Mouse (Mus musculus) kidney, embryonic 16.5 days (tissue): Measurements from ENCODE around the gene Gm13695. TPM values are rescaled to one million over a fixed set of nuclear protein-coding genes. Genes with fewer than 3 reads are reported as not detected.
"Not testable (repeated sequence)": the region's sequence is repeated elsewhere in the genome, so short reads cannot be mapped to it uniquely, and the experiment has no call there.

Experiments
- ATAC-seq: fragments of 200-750 bp; cut with Nextera tagmentation; 2 replicates; pipeline ENCODE4 v1.8.0; 2017; ENCODE audit warnings: moderate TSS enrichment; ENCODE audit not compliant: low FRiP score, low TSS enrichment
- H3K27ac ChIP-seq: fragments of 300-500 bp; sonication (generic); 2 replicates; pipeline ENCODE4 v1.5.1; 2014; ENCODE audit warnings: low read length
- H3K27me3 ChIP-seq: fragments of 300-500 bp; sonication (generic); 2 replicates; pipeline ENCODE4 v1.6.1; 2014; ENCODE audit warnings: low read length, control low read depth, mixed read lengths; ENCODE audit not compliant: insufficient read depth
- H3K36me3 ChIP-seq: fragments of 300-500 bp; sonication (generic); 2 replicates; pipeline ENCODE4 v1.6.1; 2014; ENCODE audit warnings: low read length, control low read depth, mixed read lengths; ENCODE audit not compliant: insufficient read depth
- H3K4me1 ChIP-seq: fragments of 300-500 bp; sonication (generic); 2 replicates; pipeline ENCODE4 v1.6.1; 2014; ENCODE audit warnings: low read length, control low read depth, mixed read lengths; ENCODE audit not compliant: insufficient read depth
- H3K4me2 ChIP-seq: fragments of 300-500 bp; sonication (generic); replicated peaks from 2 replicates; pipeline ENCODE4 v1.6.1; 2014; ENCODE audit warnings: low read depth, low read length
- H3K4me3 ChIP-seq: fragments of 300-500 bp; sonication (generic); 2 replicates; pipeline ENCODE4 v1.5.1; 2014; ENCODE audit warnings: mild to moderate bottlenecking, low read length
- H3K9ac ChIP-seq: fragments of 300-500 bp; sonication (generic); replicated peaks from 2 replicates; pipeline ENCODE4 v1.6.1; 2014; ENCODE audit warnings: low read length
- H3K9me3 ChIP-seq: fragments of 300-500 bp; sonication (generic); 2 replicates; pipeline ENCODE4 v1.6.1; 2016; ENCODE audit warnings: low read length, control low read depth
- WGBS: fragments of 180-500 bp; shearing (Covaris S2); extraction: QIAGEN DNeasy Blood & Tissue Kit; methylation state at CpG from one replicate; pipeline ENCODE4 v1.1.7; 2014; 5-methylcytosine and 5-hydroxymethylcytosine counted together
- polyA plus RNA-seq: library from polyadenylated mRNA; unstranded; fragments of >200 nt; fragmentation: Nextera tagmentation; extraction: Ambion mirVana; gene quantifications from 2 replicates; pipeline ENCODE4 v1.2.1, GENCODE M21; 2015

The Gm13695 gene
- polyA plus RNA-seq, 1 experiment from 2014 or later = not detected

DNA sequence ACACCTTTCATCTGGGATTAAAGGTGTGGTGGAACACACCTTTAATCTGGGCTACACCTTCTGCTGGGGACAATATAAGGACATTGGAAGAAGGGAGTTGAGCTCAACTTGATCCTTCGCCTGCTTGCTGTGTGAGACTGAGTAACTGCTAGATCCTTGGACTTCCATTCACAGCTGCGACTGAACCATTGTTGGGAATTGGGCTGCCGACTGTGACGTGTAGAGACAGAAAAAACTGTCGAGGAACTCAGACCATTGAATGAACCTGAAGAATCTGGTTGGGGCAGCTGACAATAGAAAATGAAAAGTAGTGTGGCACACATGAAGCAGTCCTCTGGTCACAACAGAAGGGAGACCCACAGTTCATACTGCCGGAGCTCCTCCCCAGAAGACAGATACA is 23.1 kb downstream of the Gm13695 start, which contains the start of gene Gm13691:
Gene Gm13691 (plus strand): TSS at position 301 of the 400 bp plus-strand sequence.
- H3K27ac ChIP-seq, H3K4me1 ChIP-seq, H3K36me3 ChIP-seq, H3K9ac ChIP-seq, ATAC-seq, H3K4me3 ChIP-seq, H3K4me2 ChIP-seq, H3K27me3 ChIP-seq, H3K9me3 ChIP-seq: not testable (repeated sequence)
- WGBS = no CpG with 5 or more reads among the region's 6 CpGs

DNA sequence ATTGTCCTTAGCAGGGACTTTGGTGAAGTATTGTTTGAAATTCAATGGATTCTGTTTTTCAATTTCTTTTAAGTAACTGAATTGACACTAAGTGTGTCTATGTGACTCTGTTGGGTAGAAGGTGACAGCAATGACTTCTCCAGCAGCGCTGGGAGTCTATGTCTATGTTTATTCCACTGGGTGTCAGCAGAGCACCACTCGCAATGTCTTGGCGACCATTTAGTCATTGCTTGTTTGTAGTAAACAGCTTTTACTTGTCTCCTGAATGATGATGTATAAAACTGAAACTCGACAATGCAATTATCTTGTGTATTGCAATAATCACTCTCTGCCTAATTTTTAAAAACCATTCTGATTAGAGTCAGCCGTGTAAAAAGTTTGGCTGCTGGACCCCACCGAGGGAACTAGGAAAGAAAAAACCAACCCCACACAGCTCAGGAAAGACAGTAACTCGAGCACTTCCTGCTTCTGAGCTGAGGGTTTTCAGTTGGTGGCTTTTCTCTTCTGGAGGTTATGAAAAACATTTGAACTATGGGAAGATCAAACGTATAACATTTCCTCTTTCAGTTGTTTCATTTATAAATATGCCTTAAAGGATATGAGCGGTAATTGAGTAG is 26.6 kb downstream of the Gm13695 start:
- H3K4me1 ChIP-seq = not testable (repeated sequence)

DNA sequence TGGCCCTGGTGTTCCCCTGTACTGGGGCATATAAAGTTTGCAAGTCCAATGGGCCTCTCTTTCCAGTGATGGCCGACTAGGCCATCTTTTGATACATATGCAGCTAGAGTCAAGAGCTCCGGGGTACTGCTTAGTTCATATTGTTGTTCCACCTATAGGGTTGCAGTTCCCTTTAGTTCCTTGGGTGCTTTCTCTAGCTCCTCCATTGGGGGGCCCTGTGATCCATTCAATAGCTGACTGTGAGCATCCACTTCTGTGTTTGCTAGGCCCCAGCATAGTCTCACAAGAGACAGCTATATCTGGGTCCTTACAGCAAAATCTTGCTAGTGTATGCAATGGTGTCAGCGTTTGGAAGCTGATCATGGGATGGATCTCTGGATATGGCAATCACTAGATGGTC is 27.4 kb downstream of the Gm13695 start:
- not testable (repeated sequence) for H3K36me3 ChIP-seq, H3K9ac ChIP-seq, H3K9me3 ChIP-seq, H3K4me1 ChIP-seq, H3K4me2 ChIP-seq, H3K27me3 ChIP-seq, ATAC-seq, H3K27ac ChIP-seq, H3K4me3 ChIP-seq
- no CpG with 5 or more reads among the region's 3 CpGs for WGBS

More for the DNA sequence above, 26.6 kb downstream of the Gm13695 start:
- peak overlapping the region; percentile 36 for H3K4me2 ChIP-seq
- H3K4me3 ChIP-seq, H3K9ac ChIP-seq, H3K9me3 ChIP-seq, H3K27me3 ChIP-seq, H3K36me3 ChIP-seq: not testable (repeated sequence)
- WGBS = 15% methylated on average over 7 of the region's 9 CpGs
- H3K27ac ChIP-seq = peak overlapping the region; percentile 50; the same call in 1 of the 2 replicates
- ATAC-seq = peak; percentile 61; the same call in 1 of the 2 replicates

DNA sequence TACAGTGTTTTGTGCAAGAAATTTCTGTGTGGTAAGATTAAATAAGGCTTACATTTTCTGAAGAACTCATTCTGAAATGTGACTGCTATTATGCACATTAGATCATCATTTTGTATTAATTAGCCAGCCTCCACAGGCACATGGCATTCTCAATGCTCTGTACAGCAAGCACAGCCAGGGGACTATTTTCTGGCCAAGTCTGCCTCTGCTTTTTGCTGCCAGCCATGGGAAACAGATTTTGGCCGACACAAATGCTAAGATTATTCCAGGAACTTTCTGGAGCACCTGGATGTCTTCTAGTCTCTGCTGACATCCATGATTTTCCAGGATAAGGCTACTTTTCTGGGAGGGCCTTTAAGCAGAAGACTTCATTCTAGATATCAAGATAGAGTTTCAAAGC is 41.8 kb downstream of the Gm13695 start:
- 61% methylated on average over 1 of the region's 1 CpGs for WGBS
- Histone ChIP-seq H3K4me2 (no peak overlapping the region), H3K4me3 (no peak overlapping the region), H3K9me3 (no peaks in the 10 kb centered on the region), H3K4me1 (no peaks in the 10 kb centered on the region), H3K27me3 (no peaks in the 10 kb centered on the region), H3K36me3 (no peaks in the 10 kb centered on the region), H3K9ac (no peak overlapping the region), H3K27ac (no peak overlapping the region)
- no peak for ATAC-seq

DNA sequence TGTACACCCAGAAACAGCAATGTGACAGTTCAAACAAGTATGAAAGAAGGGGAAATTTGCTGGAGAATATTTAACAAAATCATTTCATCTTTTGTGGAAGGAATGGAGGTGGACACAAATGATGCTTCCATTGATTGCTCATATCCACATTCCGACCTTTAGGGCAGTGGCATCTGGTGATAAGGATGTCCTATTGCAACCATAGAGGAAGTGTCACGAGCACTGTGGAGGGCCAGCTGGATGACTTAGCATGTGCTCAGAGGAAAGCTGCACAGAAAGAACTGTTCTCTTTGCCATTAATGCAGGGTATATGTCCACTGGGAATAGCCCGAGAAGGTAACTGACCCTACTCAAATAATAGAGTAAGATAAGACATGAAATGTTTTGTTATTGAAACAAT is 42.7 kb downstream of the Gm13695 start:
- Histone ChIP-seq H3K9me3 (no peaks in the 10 kb centered on the region), H3K27ac (no peak overlapping the region), H3K36me3 (no peaks in the 10 kb centered on the region), H3K4me2 (no peak overlapping the region), H3K4me3 (no peak overlapping the region), H3K9ac (no peak overlapping the region), H3K27me3 (no peaks in the 10 kb centered on the region), H3K4me1 (no peaks in the 10 kb centered on the region)
- WGBS = 63% methylated on average over 3 of the region's 3 CpGs
- ATAC-seq = no peak

DNA sequence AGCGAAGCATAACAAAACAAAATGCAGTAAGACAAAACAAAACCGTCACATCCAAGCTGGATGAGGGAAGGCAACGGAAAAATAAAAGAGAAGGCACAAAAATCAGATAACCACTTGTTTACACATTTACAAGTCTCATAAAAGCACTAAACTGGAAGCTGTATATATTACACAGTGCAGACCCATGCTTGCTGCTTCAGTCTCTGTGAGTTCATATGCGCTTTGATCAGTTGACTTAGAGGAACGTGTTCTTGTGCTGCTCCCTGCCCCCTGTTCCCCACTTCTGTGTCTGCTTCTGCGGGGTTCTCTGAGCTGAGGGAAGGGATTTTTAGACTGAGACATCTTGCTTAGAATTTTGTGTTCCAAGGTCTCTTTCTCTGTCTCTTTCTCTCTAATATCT is 47.5 kb downstream of the Gm13695 start:
- Histone ChIP-seq H3K4me2 (no peak overlapping the region), H3K4me1 (0 out of 2 replicates have a peak, but pooled peaks cover 5% of the 10 kb centered on the region), H3K9me3 (no peaks in the 10 kb centered on the region), H3K36me3 (no peaks in the 10 kb centered on the region), H3K9ac (no peak overlapping the region), H3K27ac (no peak overlapping the region), H3K27me3 (no peaks in the 10 kb centered on the region), H3K4me3 (no peak overlapping the region)
- no peak for ATAC-seq
- 69% methylated on average over 6 of the region's 6 CpGs for WGBS

DNA sequence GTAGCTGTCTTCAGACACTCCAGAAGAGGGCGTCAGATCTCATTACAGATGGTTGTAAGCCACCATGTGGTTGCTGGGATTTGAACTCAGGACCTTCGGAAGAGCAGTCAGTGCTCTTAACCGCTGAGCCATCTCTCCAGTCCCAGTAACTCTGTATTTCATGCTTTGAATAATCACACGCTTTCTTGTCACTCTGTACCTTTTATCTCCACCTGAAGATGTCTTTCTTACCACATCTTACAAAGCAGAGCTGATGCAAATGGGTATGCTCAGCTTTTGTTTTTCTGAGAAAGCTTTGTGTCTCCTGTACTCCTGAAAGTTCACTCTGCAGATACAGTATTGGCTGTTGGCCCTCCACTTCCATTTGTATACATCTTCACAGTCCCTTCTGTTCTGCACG is 49.2 kb downstream of the Gm13695 start:
- 81% methylated on average over 5 of the region's 5 CpGs for WGBS
- H3K4me3 ChIP-seq, H3K4me2 ChIP-seq, H3K9ac ChIP-seq, H3K27me3 ChIP-seq, H3K36me3 ChIP-seq, H3K9me3 ChIP-seq, H3K27ac ChIP-seq, H3K4me1 ChIP-seq, ATAC-seq: not testable (repeated sequence)

DNA sequence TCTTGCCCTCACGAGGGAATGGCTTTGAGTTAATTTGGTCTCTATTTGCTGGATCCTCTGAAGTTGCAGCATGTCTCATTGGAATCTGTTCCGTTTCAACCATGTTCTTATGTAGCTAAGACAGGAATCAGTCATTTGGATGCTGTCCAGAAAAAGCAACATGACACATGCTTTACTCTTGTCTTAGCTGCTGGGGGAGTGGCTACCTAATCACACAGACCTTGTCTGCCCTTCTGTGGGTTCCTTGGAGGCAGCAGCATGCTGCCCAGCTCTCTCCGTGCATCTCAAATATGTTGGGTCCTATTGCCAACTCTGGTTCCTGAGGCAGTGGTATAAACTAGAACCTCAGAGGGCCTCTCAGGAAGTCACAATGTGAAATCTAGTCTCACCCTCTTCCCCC is 51.2 kb downstream of the Gm13695 start:
- Histone ChIP-seq H3K4me2 (no peak overlapping the region), H3K9ac (no peak overlapping the region), H3K36me3 (no peaks in the 10 kb centered on the region), H3K27me3 (no peaks in the 10 kb centered on the region), H3K9me3 (no peaks in the 10 kb centered on the region), H3K4me3 (no peak overlapping the region), H3K27ac (no peak overlapping the region; the same call in 1 of the 2 replicates), H3K4me1 (0 out of 2 replicates have a peak, but pooled peaks cover 5% of the 10 kb centered on the region)
- no peak for ATAC-seq
- WGBS = 52% methylated on average over 3 of the region's 3 CpGs

Other genes with a start within 250 kb of the Gm13695 start
- gene Itgav, start 242.9 kb upstream of the Gm13695 start, polyA plus RNA-seq = 77.1 and 88.9 TPM in 2 replicates
- 5.4 and 5.9 TPM in 2 replicates for gene Fam171b, start 154.7 kb upstream of the Gm13695 start, polyA plus RNA-seq
- not detected in 2 replicates for gene Zswim2, start 26.1 kb upstream of the Gm13695 start, polyA plus RNA-seq
- gene Gm13698, start 11.6 kb upstream of the Gm13695 start, polyA plus RNA-seq = not detected in 2 replicates
- not detected in 2 replicates for gene Gm13693, start 5.8 kb upstream of the Gm13695 start, polyA plus RNA-seq
- not detected in 2 replicates for gene Gm13696, start 5.8 kb downstream of the Gm13695 start, polyA plus RNA-seq
- not detected in 2 replicates for gene Gm13694, start 11.6 kb downstream of the Gm13695 start, polyA plus RNA-seq
- gene Gm13697, start 17.4 kb downstream of the Gm13695 start, polyA plus RNA-seq = not detected in 2 replicates
- gene Gm13691, start 23.2 kb downstream of the Gm13695 start, polyA plus RNA-seq = not detected in 2 replicates